Mouse (Mus musculus) spleen, adult 2 months (tissue): Measurements from ENCODE around the gene Zfp748.

Source experiments
- CTCF ChIP-seq: fragments of 200-500 bp; IDR thresholded peaks from 2 replicates; pipeline ENCODE4 v1.5.1; 2011; ENCODE audit warnings: mild to moderate bottlenecking, inconsistent platforms; ENCODE audit not compliant: insufficient read depth, insufficient read length, insufficient replicate concordance; ENCODE audit errors: extremely low read depth
- POLR2A ChIP-seq: fragments of 200-500 bp; IDR thresholded peaks from 2 replicates; pipeline ENCODE4 v1.6.1; 2011; ENCODE audit warnings: low read depth, low read length, inconsistent platforms

DNA sequence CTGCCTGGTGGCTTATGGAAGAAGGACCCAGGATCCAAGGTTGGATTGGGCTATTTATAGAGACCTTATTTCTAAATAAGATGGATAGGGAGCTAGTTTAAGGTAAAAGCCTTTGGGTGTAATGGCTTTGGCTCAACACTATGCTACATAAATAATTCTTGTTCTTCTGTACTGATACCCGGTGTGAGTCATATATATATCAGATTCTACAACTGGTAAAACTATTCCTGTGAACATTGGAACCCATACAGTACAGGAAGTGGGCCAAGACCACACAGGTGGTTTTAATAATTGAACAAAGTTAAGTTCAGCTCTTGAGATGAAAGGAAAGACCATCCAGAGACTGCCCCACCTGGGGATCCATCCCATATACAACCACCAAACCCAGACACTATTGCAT is 52.7 kb downstream of the Zfp748 start:
- TF ChIP-seq POLR2A (no peak), CTCF (no peak)
